Mouse (Mus musculus): Measurements from ENCODE around the gene Nupr1.

- no peak for TF ChIP-seq CTCF (IDR thresholded peaks at IDR 0.05; ENCODE audit: control insufficient read depth, insufficient read depth, low read length)
- TF ChIP-seq POLR2A (IDR thresholded peaks at IDR 0.05; ENCODE audit: borderline replicate concordance, control insufficient read depth, low read depth, low read length) = no peak
Observed at GRCm38 (mm10) chr7:126628111-126628510, 2.5 kb downstream of the Nupr1 start.

All from bone marrow, adult 2 months (tissue).